Mouse (Mus musculus) midbrain, embryonic 12.5 days (tissue): ENCODE measurements around the gene Ntan1. TPM values are rescaled to one million over a fixed set of nuclear protein-coding genes. Genes with fewer than 3 reads are reported as not detected.
"Not testable (repeated sequence)": the region's sequence is repeated elsewhere in the genome, so short reads cannot be mapped to it uniquely, and the experiment has no call there.

Source experiments
- ATAC-seq: fragments of 200-750 bp; cut with Nextera tagmentation; 2 replicates; pipeline ENCODE4 v1.8.0; 2017; ENCODE audit warnings: low read depth, moderate TSS enrichment, moderate library complexity; ENCODE audit not compliant: low FRiP score
- H3K27ac ChIP-seq: fragments of 300-500 bp; sonication (generic); replicated peaks from 2 replicates; pipeline ENCODE4 v1.5.1; 2016; ENCODE audit warnings: mild to moderate bottlenecking
- H3K27me3 ChIP-seq: fragments of 300-500 bp; sonication (generic); 2 replicates; pipeline ENCODE4 v1.6.1; 2016; ENCODE audit warnings: mild to moderate bottlenecking
- H3K36me3 ChIP-seq: fragments of 300-500 bp; sonication (generic); 2 replicates; pipeline ENCODE4 v1.6.1; 2016
- H3K4me1 ChIP-seq: fragments of 300-500 bp; sonication (generic); 2 replicates; pipeline ENCODE4 v1.6.1; 2016
- H3K4me2 ChIP-seq: fragments of 300-500 bp; sonication (generic); replicated peaks from 2 replicates; pipeline ENCODE4 v1.6.1; 2016; ENCODE audit warnings: mild to moderate bottlenecking, moderate library complexity
- H3K4me3 ChIP-seq: fragments of 300-500 bp; sonication (generic); 2 replicates; pipeline ENCODE4 v1.5.1; 2016; ENCODE audit warnings: mild to moderate bottlenecking
- H3K9ac ChIP-seq: fragments of 300-500 bp; sonication (generic); replicated peaks from 2 replicates; pipeline ENCODE4 v1.6.1; 2016; ENCODE audit warnings: mild to moderate bottlenecking, moderate library complexity
- H3K9me3 ChIP-seq: fragments of 300-500 bp; sonication (generic); 2 replicates; pipeline ENCODE4 v1.6.1; 2016; ENCODE audit warnings: mild to moderate bottlenecking
- WGBS: fragments of 180-500 bp; shearing (Covaris S2); methylation state at CpG from one replicate; pipeline ENCODE4 v1.1.7; 2016; 5-methylcytosine and 5-hydroxymethylcytosine counted together
- polyA plus RNA-seq: library from polyadenylated mRNA; unstranded; fragments of >200 nt; fragmentation: Nextera tagmentation; extraction: Ambion mirVana; gene quantifications from 2 replicates; pipeline ENCODE4 v1.2.1, GENCODE M21; 2016

The Ntan1 gene
- polyA plus RNA-seq, 1 experiment from 2014 or later: 181 TPM

GRCm38 (mm10) chr16:13840056-13840455 is 21.4 kb downstream of the Ntan1 start:
- H3K4me3 ChIP-seq: no peak overlapping the region
- ATAC-seq: no peak
- no peaks in the 10 kb centered on the region for H3K4me1 ChIP-seq
- 93% methylated on average over 7 of the region's 7 CpGs for WGBS
- no peak overlapping the region for H3K9ac ChIP-seq
- H3K9me3 ChIP-seq: no peaks in the 10 kb centered on the region
- H3K4me2 ChIP-seq: no peak overlapping the region
- peaks cover 58% of the 10 kb centered on the region for H3K36me3 ChIP-seq
- H3K27me3 ChIP-seq: no peaks in the 10 kb centered on the region
- no peak overlapping the region for H3K27ac ChIP-seq

- WGBS: 91% methylated on average over 3 of the region's 3 CpGs
- H3K4me3 ChIP-seq: no peak overlapping the region
- no peaks in the 10 kb centered on the region for H3K9me3 ChIP-seq
- H3K27ac ChIP-seq: no peak overlapping the region
- H3K36me3 ChIP-seq: peaks cover 57% of the 10 kb centered on the region
- no peak for ATAC-seq
- no peaks in the 10 kb centered on the region for H3K4me1 ChIP-seq
- no peak overlapping the region for H3K4me2 ChIP-seq
- no peaks in the 10 kb centered on the region for H3K27me3 ChIP-seq
- H3K9ac ChIP-seq: no peak overlapping the region
Observed at GRCm38 (mm10) chr16:13840956-13841355, 22.3 kb downstream of the Ntan1 start.

- H3K9me3 ChIP-seq: no peaks in the 10 kb centered on the region
- H3K4me2 ChIP-seq: no peak overlapping the region
- no peak for ATAC-seq
- no peaks in the 10 kb centered on the region for H3K4me1 ChIP-seq
- H3K9ac ChIP-seq: no peak overlapping the region
- H3K27me3 ChIP-seq: no peaks in the 10 kb centered on the region
- WGBS: 96% methylated on average over 5 of the region's 5 CpGs
- no peak overlapping the region for H3K4me3 ChIP-seq
- peaks cover 30% of the 10 kb centered on the region for H3K36me3 ChIP-seq
- no peak overlapping the region for H3K27ac ChIP-seq
Observed at GRCm38 (mm10) chr16:13845031-13845430, 26.4 kb downstream of the Ntan1 start.

GRCm38 (mm10) chr16:13846675-13847074 is 28.0 kb downstream of the Ntan1 start:
- no peaks in the 10 kb centered on the region for H3K9me3 ChIP-seq
- peaks cover 29% of the 10 kb centered on the region for H3K36me3 ChIP-seq
- H3K4me2 ChIP-seq: no peak overlapping the region
- 78% methylated on average over 1 of the region's 1 CpGs for WGBS
- no peak overlapping the region for H3K4me3 ChIP-seq
- H3K27ac ChIP-seq: no peak overlapping the region
- no peaks in the 10 kb centered on the region for H3K4me1 ChIP-seq
- H3K27me3 ChIP-seq: no peaks in the 10 kb centered on the region
- no peak overlapping the region for H3K9ac ChIP-seq
- no peak for ATAC-seq

- Histone ChIP-seq H3K9ac (no peak overlapping the region), H3K27ac (no peak overlapping the region), H3K4me1 (no peaks in the 10 kb centered on the region), H3K4me3 (no peak overlapping the region), H3K36me3 (peaks cover 29% of the 10 kb centered on the region), H3K9me3 (no peaks in the 10 kb centered on the region), H3K4me2 (no peak overlapping the region), H3K27me3 (no peaks in the 10 kb centered on the region)
- ATAC-seq: no peak
- WGBS: 85% methylated on average over 2 of the region's 2 CpGs
Observed at GRCm38 (mm10) chr16:13848310-13848709, 29.7 kb downstream of the Ntan1 start.

- Histone ChIP-seq H3K9me3 (no peaks in the 10 kb centered on the region), H3K4me2 (no peak overlapping the region), H3K27me3 (no peaks in the 10 kb centered on the region), H3K36me3 (peaks cover 18% of the 10 kb centered on the region), H3K27ac (no peak overlapping the region), H3K4me3 (no peak overlapping the region), H3K4me1 (no peaks in the 10 kb centered on the region), H3K9ac (no peak overlapping the region)
- no peak for ATAC-seq
- 94% methylated on average over 4 of the region's 4 CpGs for WGBS
Observed at GRCm38 (mm10) chr16:13851446-13851845, 32.8 kb downstream of the Ntan1 start.

GRCm38 (mm10) chr16:13853886-13854285 is 35.2 kb downstream of the Ntan1 start:
- Histone ChIP-seq H3K9me3 (no peaks in the 10 kb centered on the region), H3K4me3 (no peak overlapping the region), H3K9ac (no peak overlapping the region), H3K4me1 (no peaks in the 10 kb centered on the region), H3K27ac (no peak overlapping the region), H3K4me2 (no peak overlapping the region), H3K27me3 (no peaks in the 10 kb centered on the region), H3K36me3 (peaks cover 17% of the 10 kb centered on the region)
- WGBS: 94% methylated on average over 4 of the region's 4 CpGs
- no peak for ATAC-seq

- Histone ChIP-seq H3K36me3 (peaks cover 11% of the 10 kb centered on the region; the same call in 1 of the 2 replicates), H3K27ac (no peak overlapping the region), H3K9ac (no peak overlapping the region), H3K4me2 (no peak overlapping the region), H3K9me3 (no peaks in the 10 kb centered on the region), H3K4me1 (peaks cover 7% of the 10 kb centered on the region), H3K27me3 (no peaks in the 10 kb centered on the region), H3K4me3 (no peak overlapping the region)
- 88% methylated on average over 4 of the region's 4 CpGs for WGBS
- no peak for ATAC-seq
Observed at GRCm38 (mm10) chr16:13866076-13866475, 47.4 kb downstream of the Ntan1 start.

- Histone ChIP-seq H3K4me3 (no peak overlapping the region), H3K9ac (no peak overlapping the region), H3K4me2 (no peak overlapping the region), H3K36me3 (peaks cover 11% of the 10 kb centered on the region; the same call in 1 of the 2 replicates), H3K4me1 (peaks cover 7% of the 10 kb centered on the region), H3K27ac (no peak overlapping the region), H3K27me3 (no peaks in the 10 kb centered on the region), H3K9me3 (no peaks in the 10 kb centered on the region)
- no peak for ATAC-seq
- WGBS: 88% methylated on average over 5 of the region's 5 CpGs
Observed at GRCm38 (mm10) chr16:13866616-13867015, 48.0 kb downstream of the Ntan1 start.

- H3K4me2 ChIP-seq, H3K27ac ChIP-seq, H3K9ac ChIP-seq, H3K4me1 ChIP-seq, H3K27me3 ChIP-seq, H3K9me3 ChIP-seq, H3K4me3 ChIP-seq: not testable (repeated sequence)
- peak; percentile 77 for ATAC-seq
- peaks cover 11% of the 10 kb centered on the region; the same call in 1 of the 2 replicates for H3K36me3 ChIP-seq
- 16% methylated on average over 5 of the region's 5 CpGs for WGBS
Observed at GRCm38 (mm10) chr16:13867406-13867805, 48.8 kb downstream of the Ntan1 start.

- H3K4me2 ChIP-seq: peak overlapping the region; percentile 52
- no peaks in the 10 kb centered on the region for H3K27me3 ChIP-seq
- peak overlapping the region; percentile 48 for H3K9ac ChIP-seq
- no peaks in the 10 kb centered on the region for H3K9me3 ChIP-seq
- peaks cover 7% of the 10 kb centered on the region for H3K4me1 ChIP-seq
- 3% methylated on average over 42 of the region's 42 CpGs for WGBS
- peak overlapping the region; percentile 39 for H3K27ac ChIP-seq
- peaks cover 11% of the 10 kb centered on the region; the same call in 1 of the 2 replicates for H3K36me3 ChIP-seq
- H3K4me3 ChIP-seq: peak overlapping the region; percentile 35
- ATAC-seq: peak; percentile 75; the same call in 1 of the 2 replicates
Observed at GRCm38 (mm10) chr16:13867910-13868514, 49.4 kb downstream of the Ntan1 start.

GRCm38 (mm10) chr16:13875483-13875882 is 56.8 kb downstream of the Ntan1 start:
- H3K27me3 ChIP-seq: no peaks in the 10 kb centered on the region
- H3K4me1 ChIP-seq: no peaks in the 10 kb centered on the region
- no peak overlapping the region for H3K4me3 ChIP-seq
- H3K36me3 ChIP-seq: peaks cover 27% of the 10 kb centered on the region
- H3K27ac ChIP-seq: no peak overlapping the region
- ATAC-seq: no peak
- no peak overlapping the region for H3K9ac ChIP-seq
- WGBS: 99% methylated on average over 4 of the region's 4 CpGs
- H3K9me3 ChIP-seq: no peaks in the 10 kb centered on the region
- no peak overlapping the region for H3K4me2 ChIP-seq
